Mouse (Mus musculus) cerebellum, postnatal 36 days (tissue): Measurements from ENCODE around the gene Rtn2.

Experiments used
- DNase-seq, 2 experiments: peaks; one replicate each; pipeline ENCODE4 v3.0.0; 2021 to 2022; ENCODE audit warnings: mixed read lengths in 2 of 2

Rtn2 gene

DNA sequence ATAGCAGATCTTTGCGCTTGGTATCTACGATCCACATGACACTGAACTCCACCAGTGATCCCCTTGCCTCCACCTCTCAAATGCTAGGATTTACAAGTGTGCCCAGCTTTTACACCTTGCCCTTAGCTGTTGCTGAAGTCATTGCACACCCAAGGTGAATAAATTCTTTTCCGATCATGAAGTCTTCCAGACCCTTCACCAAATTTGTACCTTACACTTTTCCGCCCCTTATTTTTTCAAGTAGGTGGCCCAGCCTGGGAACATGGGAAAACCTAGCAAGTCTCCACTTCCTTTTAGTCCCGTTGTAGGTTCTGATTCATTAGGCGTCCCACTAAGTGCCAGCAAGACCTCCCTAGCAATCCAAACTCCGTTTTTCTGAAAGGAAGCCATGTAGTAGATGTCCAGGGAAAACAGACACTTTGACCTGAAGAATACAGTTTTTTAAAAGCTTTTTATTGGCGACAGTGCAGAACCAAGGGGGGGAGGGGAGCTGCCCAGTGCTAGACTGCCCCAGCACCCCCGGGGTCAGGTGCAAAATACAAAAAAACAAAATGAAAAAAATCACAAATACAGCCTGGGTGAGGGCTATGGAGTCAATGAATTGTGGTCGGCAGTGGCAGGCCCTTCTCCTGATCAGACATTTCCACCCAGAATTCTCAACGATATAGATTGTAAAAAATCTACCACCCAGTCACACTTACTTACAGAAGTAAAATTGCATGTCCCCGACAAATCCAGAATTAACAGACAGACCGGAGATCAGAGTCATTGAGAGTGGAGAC lies 20.0 kb downstream of the Rtn2 start:
- no peak for DNase-seq

DNA sequence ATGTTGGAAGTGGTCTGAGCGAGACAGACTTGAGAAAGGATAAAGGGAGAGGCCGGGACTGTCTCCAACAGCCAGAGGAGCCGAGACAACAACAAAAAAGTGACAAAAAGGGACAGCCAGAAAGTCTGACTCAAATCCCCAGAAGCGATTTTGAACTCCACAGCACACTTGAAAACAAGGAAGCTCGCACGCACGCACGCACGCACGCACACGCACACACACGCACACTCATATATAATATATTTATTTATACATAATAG lies 20.6 kb downstream of the Rtn2 start:
- no peak for DNase-seq

DNA sequence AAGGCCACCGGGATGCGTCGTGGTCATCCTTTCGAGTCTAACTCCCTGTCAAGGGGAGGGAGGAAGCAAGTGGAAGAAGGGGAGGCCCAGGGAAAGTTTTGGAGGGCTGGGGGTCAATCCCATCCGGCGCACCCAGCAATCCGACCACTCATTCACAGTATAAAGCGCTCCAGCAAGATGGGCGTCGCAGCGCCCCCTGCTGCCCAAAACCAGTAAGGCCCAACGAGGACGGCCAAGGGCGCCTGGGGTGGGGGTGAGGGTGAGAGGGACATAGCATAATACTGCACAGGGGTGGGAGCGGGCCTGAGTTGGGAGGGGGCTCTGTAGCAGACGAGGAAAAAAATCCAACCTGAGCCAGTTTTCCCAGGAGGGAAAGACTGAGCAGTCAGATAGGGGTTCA lies 21.3 kb downstream of the Rtn2 start:
- DNase-seq: peak; percentile 86

DNA sequence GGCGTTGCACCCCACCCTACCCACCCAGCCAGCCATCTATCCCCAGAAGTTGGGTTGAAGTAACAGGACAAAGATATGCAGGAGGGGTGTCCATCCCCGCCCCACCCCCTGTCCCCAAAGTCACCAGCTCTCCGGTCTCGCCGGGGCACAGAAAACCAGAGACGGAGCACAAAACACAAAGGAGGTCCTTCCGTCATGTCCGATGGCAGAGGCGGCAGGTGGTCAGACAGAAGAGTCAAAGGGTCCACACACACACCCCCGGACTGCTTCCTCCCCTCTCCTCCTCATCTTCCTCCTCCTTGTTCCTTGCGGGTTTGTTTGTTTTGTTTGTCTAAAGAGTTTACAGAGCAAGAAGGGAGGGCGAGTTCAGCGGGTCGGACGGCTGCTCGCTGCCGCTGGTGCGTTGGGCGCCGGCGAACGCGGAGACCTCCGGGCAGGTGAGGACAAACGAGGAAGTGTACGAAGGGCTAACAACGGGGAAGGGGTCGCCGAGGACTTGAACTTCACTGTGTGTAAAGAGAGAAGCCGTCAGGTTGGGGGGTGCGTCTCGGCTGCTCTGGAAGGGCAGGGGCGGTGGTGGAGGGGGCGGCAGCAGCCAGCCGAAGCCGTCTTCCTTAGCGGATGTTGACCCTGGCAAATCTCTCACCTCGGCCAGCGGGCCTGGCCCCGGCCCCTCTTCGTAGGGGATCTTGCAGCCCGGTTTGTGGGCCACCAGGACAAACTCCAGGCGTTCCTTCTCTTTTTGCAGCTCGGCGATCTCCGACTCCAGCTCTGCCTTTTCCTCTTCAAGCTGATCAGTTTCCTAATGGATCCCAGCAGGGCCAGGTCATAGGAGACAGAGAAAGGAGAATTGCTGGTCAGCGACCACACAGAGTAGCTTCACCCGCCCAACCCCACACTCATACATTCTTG lies 22.3 kb downstream of the Rtn2 start:
- no peak for DNase-seq

DNA sequence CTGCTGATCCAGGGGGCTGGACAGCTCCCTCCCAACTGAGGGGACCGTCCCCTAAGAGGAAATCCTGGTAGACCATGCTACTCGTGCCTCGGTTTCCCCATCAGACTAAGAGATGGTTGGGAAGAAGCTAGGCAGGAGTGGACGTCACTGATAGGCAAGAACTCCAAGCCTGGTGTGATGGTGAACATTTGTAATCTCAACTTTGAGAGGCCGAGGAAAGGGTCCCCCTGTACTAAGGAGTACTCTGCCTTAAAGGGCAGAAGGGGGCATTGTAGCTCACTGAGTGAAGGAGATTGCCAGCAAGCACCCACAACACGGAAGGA lies 22.9 kb downstream of the Rtn2 start:
- no peak for DNase-seq

DNA sequence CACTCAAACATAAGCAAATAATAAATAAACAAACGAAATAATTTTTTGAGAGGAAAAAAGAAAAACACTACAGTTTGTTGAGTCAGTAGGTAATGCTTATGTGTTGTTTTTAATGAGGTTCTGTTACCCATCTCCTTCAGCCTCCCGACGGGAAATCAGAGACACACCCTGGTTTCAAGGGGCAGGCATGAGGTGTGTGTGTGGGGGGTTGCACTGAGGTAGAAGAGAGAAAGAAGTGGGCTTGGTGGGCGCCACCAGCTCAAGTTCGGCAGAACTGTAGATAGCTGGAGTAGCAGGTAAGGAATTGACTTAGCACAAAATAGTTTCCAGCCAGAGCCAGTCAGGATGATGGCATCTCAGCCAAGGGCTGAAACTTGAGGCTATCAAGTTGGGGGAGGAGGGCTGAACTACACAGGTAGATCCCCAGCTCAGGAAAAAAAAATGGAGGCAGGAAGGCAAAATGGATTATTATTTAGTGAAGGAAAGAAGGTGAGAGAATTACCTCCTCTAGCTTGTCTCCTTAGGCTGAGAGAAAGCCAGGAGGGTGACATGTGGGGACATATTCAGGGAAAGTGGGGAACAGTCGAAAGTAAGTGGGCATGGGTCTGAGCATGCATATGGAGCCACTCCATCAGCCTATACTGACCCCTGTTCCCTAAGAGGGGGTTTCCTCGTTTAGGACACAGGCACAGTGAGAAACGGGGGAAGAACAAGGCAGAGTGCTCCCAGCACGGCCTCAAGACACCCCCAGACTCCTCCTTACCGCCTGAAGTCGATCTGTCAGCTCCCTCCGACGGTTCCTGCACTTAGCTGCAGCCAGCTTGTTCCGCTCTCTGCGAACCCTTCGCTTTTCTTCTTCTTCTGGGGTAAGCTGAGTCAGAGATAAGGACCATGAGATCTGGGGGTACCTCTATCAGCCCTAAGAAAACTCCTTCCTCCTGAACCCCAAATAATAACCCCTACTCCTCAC lies 23.7 kb downstream of the Rtn2 start:
- no peak for DNase-seq

DNA sequence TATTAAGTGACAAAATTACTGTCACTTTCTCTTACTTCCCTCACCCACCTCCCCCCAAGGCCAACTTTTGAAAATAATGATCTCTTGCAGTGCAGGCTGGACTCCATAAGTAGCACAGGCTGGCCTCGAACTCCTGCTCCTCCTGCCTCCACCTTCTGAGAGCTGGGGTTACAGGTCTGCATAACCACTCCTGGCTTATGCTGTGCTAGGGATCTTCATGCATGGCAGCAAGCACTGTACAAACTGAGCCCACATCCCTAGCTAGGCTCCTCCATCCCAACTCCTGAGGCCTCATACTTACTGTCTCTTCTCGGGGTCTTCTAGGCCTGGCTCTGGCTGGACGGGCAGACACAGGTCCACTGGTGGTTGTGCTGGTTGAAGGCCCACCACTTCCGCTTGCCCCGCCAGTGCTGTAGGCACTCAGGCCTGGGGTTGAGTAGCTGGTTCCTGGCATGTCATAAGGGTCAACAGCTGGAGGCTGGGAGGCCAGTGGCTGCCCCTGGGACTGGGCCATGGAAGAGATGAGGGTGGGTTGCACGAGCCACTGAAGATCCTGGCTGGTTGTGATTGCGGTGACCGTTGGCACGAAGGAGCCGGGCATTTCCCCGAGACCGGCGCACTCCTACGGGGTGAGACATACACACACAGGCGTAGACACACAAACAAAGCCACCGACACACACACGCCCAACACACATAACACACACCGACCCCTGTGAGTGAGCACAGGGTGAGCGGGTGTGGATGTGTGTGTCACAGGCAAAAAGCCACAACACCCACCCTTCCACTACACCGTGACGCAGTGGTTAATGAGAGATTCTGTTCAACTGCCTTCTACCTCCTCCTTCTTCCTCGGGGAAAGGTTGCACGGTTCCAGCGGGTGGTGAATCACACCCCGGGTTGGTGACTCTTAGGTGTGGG lies 24.7 kb downstream of the Rtn2 start:
- DNase-seq: no peak

DNA sequence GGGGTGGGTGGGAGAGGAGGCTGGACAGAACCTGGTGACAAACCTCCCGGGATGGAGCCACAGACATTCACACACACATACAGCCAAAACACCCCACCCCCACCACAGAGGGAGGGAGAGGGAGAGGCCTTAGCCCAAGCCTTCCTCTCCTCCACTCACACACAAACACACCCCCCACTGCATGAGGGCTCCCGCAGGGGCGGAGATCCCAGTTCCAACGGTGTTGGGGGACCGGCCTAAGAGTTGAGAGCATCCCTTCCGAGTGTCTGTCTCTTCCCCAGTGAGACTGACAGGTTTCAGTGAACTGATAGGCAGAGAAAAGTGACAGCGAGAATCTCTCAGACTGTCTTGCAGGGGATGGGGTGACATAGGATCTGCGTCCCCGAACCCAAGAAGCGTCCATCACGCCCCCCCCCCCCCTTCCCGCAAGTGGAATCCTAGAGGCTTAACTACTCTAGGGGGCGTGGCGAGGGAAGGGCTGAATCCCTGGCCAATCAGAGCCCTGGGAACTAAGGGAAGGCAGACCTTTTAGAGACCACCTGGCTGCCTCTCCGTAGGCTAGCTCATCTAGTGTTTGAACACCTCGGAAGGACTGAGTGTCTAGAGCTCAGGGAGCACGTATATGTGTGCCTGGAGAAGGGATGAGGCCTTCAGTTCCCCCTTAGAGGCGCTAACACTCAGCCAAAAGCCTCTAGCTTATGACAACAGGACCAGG lies 25.5 kb downstream of the Rtn2 start:
- peak; percentile 74 to 76 for DNase-seq

DNA sequence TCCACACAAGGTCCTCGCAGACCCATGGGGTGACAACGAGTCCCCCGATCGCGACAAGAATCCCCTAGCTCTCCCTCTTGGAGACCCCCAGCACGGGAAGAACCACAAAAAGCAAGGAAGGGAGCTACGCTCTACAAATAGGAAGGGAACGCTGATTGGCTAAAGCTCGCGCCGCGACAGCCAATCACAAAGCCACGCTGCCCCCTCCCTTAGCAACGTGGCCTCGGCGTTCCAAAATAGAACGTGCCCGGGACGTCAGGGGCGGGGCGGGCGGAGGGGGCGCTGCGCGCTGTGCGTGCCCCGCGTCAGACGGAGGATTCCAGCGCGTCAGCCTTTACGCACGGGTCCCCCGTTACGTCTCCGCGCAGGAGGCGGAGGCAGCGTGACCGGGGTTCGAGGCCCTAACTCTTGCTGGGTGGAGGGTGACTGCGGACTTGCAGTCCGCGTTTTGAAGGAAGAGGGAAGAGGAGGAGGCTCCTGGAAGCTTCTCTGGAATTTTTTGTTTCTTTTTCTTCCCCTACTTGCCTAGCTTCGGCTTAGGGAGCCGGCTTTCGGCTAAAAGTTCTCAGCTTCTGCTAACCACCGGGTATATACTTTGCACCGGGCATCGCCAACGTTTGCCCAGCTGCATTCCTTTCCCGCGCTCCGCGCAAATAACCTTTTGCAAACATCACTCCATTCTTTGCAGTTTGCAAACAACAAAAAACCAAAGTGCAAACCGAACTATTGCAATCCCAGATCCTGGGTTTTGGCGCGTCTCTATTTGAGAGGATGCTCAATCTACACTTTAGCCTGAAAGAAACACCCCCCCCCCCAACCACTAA lies 26.2 kb downstream of the Rtn2 start:
- DNase-seq: peak; percentile 94 to 98

DNA sequence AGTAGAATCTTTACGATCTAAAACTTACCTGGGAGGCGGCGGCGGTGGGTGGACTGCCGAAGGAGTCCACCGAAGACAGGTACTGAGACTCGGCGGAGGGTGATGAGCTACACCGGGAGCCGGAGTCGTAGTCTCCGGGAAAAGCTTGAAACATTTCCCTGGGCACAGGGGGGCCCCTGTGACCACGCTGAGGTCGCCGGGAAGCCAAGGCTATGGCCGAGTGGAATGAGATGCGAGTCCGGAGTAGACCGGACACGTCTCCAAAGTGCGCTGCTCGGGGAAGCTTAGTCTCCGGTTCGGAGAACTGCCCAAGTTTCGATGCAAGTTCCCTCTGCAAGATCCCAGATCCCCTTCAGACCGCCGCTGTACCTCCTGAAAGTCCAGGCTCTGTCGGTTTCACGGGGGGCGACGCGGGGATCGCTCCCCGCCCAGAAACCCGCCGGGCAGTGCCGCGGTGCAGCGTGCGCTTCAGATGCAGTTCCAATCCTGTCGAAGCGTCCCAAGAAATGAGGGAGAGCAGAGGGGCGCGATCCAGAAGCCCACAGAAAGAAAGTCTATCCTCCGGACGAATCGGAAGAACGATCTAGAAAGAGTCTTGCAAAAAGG lies 27.0 kb downstream of the Rtn2 start:
- no peak for DNase-seq

DNA sequence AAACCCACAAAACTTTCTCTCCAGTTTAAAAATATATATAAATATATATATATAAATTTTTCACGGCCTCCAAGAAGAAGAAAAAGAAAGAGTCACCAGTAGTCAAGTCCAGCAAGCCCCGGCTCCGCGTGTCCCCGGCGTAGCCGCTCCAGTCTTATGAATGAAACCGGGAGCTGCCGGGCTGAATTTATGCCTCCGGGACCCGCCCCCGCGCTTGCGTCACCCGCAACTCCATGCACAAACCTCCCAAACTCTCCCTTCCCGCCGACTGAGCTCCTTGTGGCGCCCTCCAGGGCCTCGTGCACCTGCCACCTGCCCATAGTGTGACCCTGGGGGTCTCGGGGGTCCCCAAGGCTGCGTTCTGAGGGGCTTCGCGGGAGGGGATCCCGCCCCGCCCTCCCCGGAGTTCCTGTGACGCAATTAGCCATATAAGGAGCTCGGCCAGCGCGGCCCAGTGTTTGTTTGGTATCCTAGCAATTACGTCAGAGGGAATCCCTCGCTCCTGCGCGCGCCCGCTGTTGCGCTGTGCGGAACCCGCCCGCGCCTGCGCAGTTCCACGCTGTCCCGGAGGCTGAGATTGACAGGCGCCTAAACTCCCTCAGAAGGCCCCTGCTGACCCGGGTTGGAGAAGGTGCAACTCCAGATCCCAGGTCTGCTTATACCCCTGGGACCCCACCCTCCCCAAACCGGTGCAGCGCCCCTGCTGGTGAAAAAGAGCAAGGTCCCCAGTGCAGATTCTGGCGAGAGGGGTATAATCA lies 27.6 kb downstream of the Rtn2 start, which contains the start of gene Fosb:
Gene Fosb, minus strand, starts transcription at position 168 of the 758 bp plus-strand sequence.
- DNase-seq: peak; percentile 96

DNA sequence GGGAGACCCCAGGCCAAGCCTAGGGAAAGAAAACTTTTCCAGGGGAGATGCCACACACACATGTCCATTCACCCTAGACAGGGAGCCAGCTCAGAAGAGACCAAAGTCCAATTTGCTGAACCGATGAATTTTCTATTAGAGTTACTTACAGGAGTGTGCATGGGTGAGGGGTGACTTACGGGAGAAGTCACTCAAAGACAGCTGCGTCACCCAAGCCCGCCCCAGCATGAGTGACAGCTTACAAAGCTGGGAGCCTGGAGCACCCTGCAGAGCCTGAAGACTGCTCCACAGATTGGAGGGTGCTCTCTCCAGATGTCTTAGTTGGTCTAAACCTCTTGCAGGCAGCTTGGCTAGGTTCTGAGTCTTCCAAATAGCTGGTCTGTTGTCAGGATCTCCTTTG lies 29.6 kb downstream of the Rtn2 start:
- DNase-seq: no peak

DNA sequence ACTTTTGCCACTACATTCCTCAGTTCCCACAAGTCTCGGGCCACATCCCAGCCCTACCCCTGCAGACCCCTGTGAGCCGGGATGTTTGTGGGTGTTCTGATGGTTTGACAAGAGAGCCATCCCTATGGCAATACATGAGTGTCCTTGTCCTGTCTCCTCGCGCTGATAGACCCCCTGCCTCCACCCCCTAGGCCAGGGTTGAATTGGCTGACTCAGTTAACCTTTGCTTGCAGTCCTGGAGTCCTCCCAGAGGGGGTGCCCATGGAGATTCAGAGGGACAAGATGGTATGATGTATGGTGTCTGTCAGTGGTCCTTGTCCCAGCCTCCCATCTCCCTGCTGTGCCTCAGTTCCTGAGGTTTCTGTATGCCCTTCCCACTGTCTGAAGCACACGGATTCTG lies 31.6 kb downstream of the Rtn2 start:
- DNase-seq: no peak

DNA sequence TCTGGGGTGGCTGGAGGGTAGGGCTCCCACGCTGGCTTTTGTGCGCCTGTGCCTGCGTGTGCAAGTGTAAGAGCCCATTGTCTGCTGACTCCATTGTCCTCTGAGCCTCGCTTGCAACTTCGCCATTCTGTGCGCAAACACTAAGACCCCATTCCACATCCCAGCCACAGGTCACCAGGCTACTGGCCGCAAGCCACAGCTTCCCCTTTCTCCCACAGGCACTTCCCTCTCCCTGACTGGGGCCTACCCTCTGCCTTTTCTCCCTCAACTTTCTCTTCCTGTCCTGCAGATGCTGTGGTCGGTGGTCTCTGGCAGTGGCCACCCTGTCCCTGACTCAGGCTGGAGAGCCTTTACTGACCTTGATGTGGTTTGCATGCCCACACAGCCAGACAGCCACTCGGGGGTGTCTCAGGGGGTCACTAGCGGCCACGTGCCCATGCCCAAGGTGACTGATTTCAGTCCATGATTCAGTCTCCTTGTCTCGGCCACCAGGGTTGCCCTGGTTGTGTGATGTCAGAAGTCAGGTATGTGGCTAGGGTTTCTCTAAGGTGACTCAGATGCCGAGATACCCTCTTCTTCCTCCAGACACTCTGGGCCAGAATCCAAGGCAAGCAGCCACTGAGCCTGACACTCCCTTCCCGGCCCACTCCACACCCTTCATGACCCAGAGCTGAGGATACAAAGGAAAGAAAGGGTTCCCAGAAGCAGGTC lies 34.2 kb downstream of the Rtn2 start:
- no peak for DNase-seq

DNA sequence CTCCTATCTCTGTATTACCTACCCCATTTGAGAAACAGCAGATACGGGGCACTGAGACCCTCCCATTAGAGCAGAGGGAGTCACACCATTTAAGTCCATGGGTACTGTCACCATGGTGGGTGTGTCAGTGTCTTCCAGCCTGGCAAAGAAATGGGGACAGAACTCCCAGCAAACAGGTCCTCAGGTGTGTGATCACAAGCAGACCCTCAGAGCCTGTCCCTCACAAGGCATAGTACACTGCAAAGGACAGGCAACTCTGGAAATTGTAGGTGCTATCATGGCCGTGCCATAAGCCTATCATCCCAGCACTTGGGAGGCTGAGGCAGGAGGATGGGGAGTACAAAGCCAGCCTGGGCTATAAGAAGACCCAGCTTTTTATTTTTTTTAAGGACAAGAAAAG lies 35.8 kb downstream of the Rtn2 start:
- no peak for DNase-seq

DNA sequence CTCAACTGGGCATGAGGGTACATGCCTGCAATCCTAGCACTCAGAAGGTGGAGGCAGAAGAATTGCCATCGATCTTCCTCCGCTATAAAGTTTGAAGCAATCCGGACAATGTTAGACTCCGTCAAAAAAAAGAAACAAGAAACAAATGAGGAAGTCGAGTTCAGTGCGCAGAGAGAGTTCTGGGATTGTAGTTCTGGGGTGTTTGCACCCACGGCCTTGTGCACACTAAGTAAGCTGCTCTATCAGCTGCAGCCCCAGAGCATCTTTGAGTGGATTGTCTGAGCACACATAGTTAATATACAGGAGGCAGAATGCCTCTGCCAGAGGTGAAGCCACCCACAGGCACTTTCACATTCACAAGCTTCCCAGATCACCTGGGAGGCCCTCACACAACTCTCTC lies 36.3 kb downstream of the Rtn2 start:
- no peak for DNase-seq

DNA sequence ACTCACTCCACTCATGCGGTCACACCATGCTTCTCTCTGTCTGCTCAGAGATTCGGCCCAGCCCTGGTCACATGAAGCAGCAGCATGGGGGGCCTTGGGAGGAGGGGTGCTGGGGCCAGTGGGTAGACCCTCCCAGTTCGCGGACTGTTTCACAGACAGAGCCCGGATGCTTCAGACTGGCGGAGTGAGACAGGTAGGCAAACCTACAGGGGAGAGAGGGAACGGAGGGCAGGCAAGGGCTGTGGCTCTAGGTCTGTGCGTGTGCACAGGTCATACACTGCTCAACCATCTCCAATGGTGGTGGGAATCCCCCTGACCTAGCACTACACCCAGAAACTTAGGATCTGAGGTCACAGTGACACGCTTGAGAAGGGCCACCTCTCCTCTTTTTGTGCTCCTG lies 37.0 kb downstream of the Rtn2 start:
- no peak for DNase-seq

DNA sequence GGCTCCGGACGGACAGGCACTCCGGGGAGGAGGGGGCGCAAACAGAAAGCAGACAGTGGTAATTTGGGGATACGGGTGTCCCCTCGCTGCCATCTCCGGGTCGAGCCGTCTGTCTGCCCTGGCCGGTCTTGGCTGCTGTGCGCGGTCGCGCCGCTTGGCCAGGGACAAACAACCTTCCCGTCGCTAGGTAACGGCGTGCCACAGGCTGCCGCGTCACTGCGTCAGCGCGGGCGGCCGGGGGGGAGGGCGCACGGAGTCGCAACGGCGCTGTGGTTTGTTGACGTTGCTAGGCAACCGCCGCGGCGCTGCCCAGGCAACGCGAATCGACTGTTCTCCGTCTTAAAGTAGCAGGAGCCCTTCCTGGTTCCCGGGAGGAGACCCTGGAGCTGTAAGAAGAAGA lies 37.5 kb downstream of the Rtn2 start:
- DNase-seq: peak; percentile 91 to 95

DNA sequence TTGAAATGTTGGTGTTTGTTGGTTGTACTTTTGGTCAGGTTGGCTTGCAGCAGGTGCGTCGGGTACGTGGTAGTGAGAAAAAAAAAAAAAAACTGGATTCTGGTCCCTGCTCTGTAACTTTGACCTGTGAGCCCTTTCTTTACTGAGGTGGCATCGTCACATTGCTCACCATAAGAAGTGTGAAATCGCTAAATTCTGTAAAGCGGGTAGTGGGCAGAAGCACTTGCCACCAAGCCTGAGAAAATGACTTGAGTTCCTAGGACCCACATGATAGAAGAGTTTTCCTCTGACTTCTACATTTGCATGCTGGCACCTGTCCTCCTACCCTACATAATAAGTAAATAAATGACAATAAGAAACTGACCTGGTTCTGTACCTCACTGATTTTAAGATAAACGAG lies 38.2 kb downstream of the Rtn2 start:
- DNase-seq: no peak
